Mouse (Mus musculus): ENCODE measurements at regions not wholly inside any gene's neighbourhood (a gene's known extent, or its start where the extent isn't known, plus 50 kb on each side); places are given as distances from the start of the nearest gene placed in this dataset.

GRCm38 (mm10) chr8:36358998-36359397, 593.4 kb downstream of the Gm19410 start:
- no peak for TF ChIP-seq CTCF (IDR thresholded peaks at IDR 0.05; ENCODE audit: control insufficient read depth, insufficient read depth, insufficient replicate concordance, low read depth, low read length)
- no peak for TF ChIP-seq POLR2A (IDR thresholded peaks at IDR 0.05; ENCODE audit: control insufficient read depth, low read depth, low read length)

Data from testis, adult 2 months (tissue).